10 mouse cellular contexts compared by ENCODE assay signal in the genomic region with DNA sequence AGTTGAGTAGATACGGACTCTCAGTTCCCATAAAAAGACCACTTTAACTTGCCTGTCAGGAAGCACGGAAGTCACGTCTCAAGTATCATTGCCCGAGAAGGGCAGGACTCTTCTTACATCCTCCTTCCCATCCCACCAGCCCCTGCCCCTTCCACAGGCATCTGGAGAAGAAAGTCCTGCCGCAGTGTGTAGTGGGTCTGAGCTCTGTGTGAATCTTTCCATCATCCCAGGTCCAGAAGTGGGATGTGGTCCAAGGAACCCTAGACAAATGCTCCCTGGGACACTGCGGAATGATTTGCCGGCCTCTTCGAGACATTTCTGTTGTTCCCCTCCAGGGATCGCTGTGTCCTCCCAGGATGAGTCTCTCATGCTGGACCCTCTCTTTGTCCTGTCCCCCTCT. TPM values are rescaled to one million over a fixed set of nuclear protein-coding genes. Genes with fewer than 3 reads are reported as not detected.
DNase-seq lines count a peak whose midpoint lies in the region; ATAC-seq and TF ChIP-seq lines count a peak whose summit lies in the region.
"Had no signal": no experiment of that assay in that cellular context is flagged by ENCODE, and none has a peak within 500 bp of the region (broad histone marks: within the 10 kb centered on the region; RNA-seq: fewer than 3 reads in every experiment).

No protein-coding gene starts in this region.

- H3K27ac ChIP-seq in kidney, postnatal 0 days = peak overlapping the region; percentile 38; the same call in 1 of the 2 replicates
- no peak overlapping the region for H3K27ac ChIP-seq in ES-E14 (ENCODE audit: insufficient read depth, low read depth, low read length, poor library complexity, severe bottlenecking)
- H3K27ac ChIP-seq in liver, embryonic 14.5 days = peak overlapping the region; percentile 76
- H3K27ac ChIP-seq: hindbrain, embryonic 12.5 days; left cerebral cortex, adult 2 months had no signal

- no peak overlapping the region for H3K9ac ChIP-seq in kidney, postnatal 0 days (ENCODE audit: low read depth, low read length)
- 0 out of 2 replicates have a peak overlapping the region, but pooled peaks have one; percentile 3 for H3K9ac ChIP-seq in ES-E14 (ENCODE audit: insufficient read depth, low read depth, low read length, poor library complexity, severe bottlenecking)
- H3K9ac ChIP-seq in liver, embryonic 14.5 days (replicated peaks) = no peak overlapping the region
- H3K9ac ChIP-seq: hindbrain, embryonic 12.5 days had no signal

- no peaks in the 10 kb centered on the region for H3K9me3 ChIP-seq in kidney, postnatal 0 days (replicated peaks; ENCODE audit: low read length)
- H3K9me3 ChIP-seq in E14TG2a.4 (ENCODE audit: low read length) = no peaks in the 10 kb centered on the region
- no peaks in the 10 kb centered on the region for H3K9me3 ChIP-seq in ES-E14 (ENCODE audit: control insufficient read depth, insufficient read depth, low read depth, low read length)
- H3K9me3 ChIP-seq in liver, embryonic 14.5 days (ENCODE audit: control insufficient read depth, low read length) = no peaks in the 10 kb centered on the region
- H3K9me3 ChIP-seq: hindbrain, embryonic 12.5 days had no signal

- no peaks in the 10 kb centered on the region for H3K36me3 ChIP-seq in kidney, postnatal 0 days (ENCODE audit: insufficient read depth, low read length)
- no peaks in the 10 kb centered on the region for H3K36me3 ChIP-seq in E14TG2a.4 (ENCODE audit: insufficient read depth, low read length)
- H3K36me3 ChIP-seq in ES-E14 (ENCODE audit: control insufficient read depth, insufficient read depth, low read length, poor library complexity, severe bottlenecking) = no peaks in the 10 kb centered on the region
- H3K36me3 ChIP-seq in liver, embryonic 14.5 days (replicated peaks; ENCODE audit: control insufficient read depth, insufficient read depth, low read depth) = no peaks in the 10 kb centered on the region
- H3K36me3 ChIP-seq: hindbrain, embryonic 12.5 days had no signal

- H3K4me1 ChIP-seq in kidney, postnatal 0 days (replicated peaks; ENCODE audit: insufficient read depth, low read length) = peaks cover 7% of the 10 kb centered on the region; the same call in 1 of the 2 replicates
- H3K4me1 ChIP-seq in E14TG2a.4 (replicated peaks; ENCODE audit: low read depth, low read length) = peaks cover 73% of the 10 kb centered on the region
- H3K4me1 ChIP-seq in ES-E14 (ENCODE audit: control insufficient read depth in 2 of 2, insufficient read depth in 2 of 2, low read length in 2 of 2, poor library complexity in 1 of 2) = peaks cover 3 to 15% of the 10 kb centered on the region in 2 experiments; a peak in 1 of 4 replicates
- peaks cover 25 to 50% of the 10 kb centered on the region in 2 experiments for H3K4me1 ChIP-seq in liver, embryonic 14.5 days (replicated peaks; ENCODE audit: control insufficient read depth in 2 of 2, insufficient read depth in 2 of 2, low read length in 1 of 2)

- no peak overlapping the region for H3K4me2 ChIP-seq in kidney, postnatal 0 days (ENCODE audit: low read length)
- no peak overlapping the region for H3K4me2 ChIP-seq in liver, embryonic 14.5 days (ENCODE audit: low read depth)
- H3K4me2 ChIP-seq: hindbrain, embryonic 12.5 days had no signal

- no peak overlapping the region for H3K4me3 ChIP-seq in kidney, postnatal 0 days (replicated peaks; ENCODE audit: low read depth, low read length)
- H3K4me3 ChIP-seq in E14TG2a.4 (replicated peaks; ENCODE audit: low read length) (peak overlapping the region; percentile 60), ES-E14 (ENCODE audit: insufficient read depth in 1 of 2, low read depth in 1 of 2, low read length in 2 of 2, poor library complexity in 1 of 2, severe bottlenecking in 1 of 2) (no peak overlapping the region)
- H3K4me3 ChIP-seq in liver, embryonic 14.5 days (ENCODE audit: insufficient read depth in 1 of 2, low read depth in 2 of 2, low read length in 2 of 2) = no peak overlapping the region
- H3K4me3 ChIP-seq: hindbrain, embryonic 12.5 days; left cerebral cortex, adult 2 months had no signal

- no peak for TF ChIP-seq EP300 in liver, embryonic 14.5 days (IDR thresholded peaks at IDR 0.05; ENCODE audit: low read depth)

- no peaks in the 10 kb centered on the region for H3K27me3 ChIP-seq in kidney, postnatal 0 days (ENCODE audit: insufficient read depth, low read length)
- H3K27me3 ChIP-seq in E14TG2a.4 (ENCODE audit: insufficient read depth, low read length) = 0 out of 2 replicates have a peak, but pooled peaks cover 4% of the 10 kb centered on the region
- H3K27me3 ChIP-seq in liver, embryonic 14.5 days (ENCODE audit: control insufficient read depth, insufficient read depth, low read length) = no peaks in the 10 kb centered on the region
- H3K27me3 ChIP-seq: hindbrain, embryonic 12.5 days had no signal

- no peak for TF ChIP-seq CTCF in kidney, postnatal 0 days (IDR thresholded peaks at IDR 0.05; ENCODE audit: low read depth)
- TF ChIP-seq CTCF in E14TG2a.4 (conservative IDR thresholded peaks at IDR 0.05; ENCODE audit: low read length) = no peak
- no peak for TF ChIP-seq CTCF in liver, embryonic 14.5 days (IDR thresholded peaks at IDR 0.05; ENCODE audit: low read depth)

- peak; percentile 22 for DNase-seq in kidney, postnatal 0 days (ENCODE audit: low spot score)
- DNase-seq in kidney, adult 11 months = no peak
- no peak for DNase-seq in ES-E14 (ENCODE audit: low read depth, low spot score)
- DNase-seq in liver, embryonic 14.5 days (ENCODE audit: low read depth in 3 of 3, low spot score in 3 of 3) = no peak
- no peak for DNase-seq in cerebellum, adult 9-10 months
- DNase-seq: cerebellum, postnatal 36 days had no signal

- no peak for ATAC-seq in kidney, postnatal 0 days (replicated peaks; ENCODE audit: low FRiP score, low read depth)
- no peak for ATAC-seq in liver, embryonic 14.5 days (ENCODE audit: insufficient read depth)
- ATAC-seq in erythroblast, adult 5-6 weeks (replicated peaks; ENCODE audit: low FRiP score, poor library complexity, severe bottlenecking) = no peak

- in situ Hi-C loops in ES-E14 (cut with MboI; ENCODE audit: low sequenced_read_pairs in 2 of 2, unreplicated experiment in 2 of 2) = no loop called here

- 70% methylated on average over 9 of the region's 9 CpGs for WGBS in kidney, postnatal 0 days
- WGBS in liver, embryonic 14.5 days (ENCODE audit: insufficient replicate concordance) = 83% methylated on average over 9 of the region's 9 CpGs

TF ChIP-seq in ES-E14, 5 proteins besides CTCF, POLR2A, EP300 and RAD21:
- TF ChIP-seq MAFK (IDR thresholded peaks at IDR 0.05; ENCODE audit: insufficient read depth, low read depth, low read length) (no peak), ZC3H11A (IDR thresholded peaks at IDR 0.05; ENCODE audit: borderline replicate concordance, low read depth, low read length) (no peak), ZNF384 (IDR thresholded peaks at IDR 0.05; ENCODE audit: low read depth, low read length) (no peak)

RNA-seq across cellular contexts. Expression of a gene that starts 20.0 kb away (rescaled TPM):
- 39.8 and 40.4 TPM in 2 replicates for polyA plus RNA-seq in kidney, postnatal 0 days (2015; fragmentation: Nextera tagmentation; extraction: Ambion mirVana)
- 59.9 and 62.9 TPM in 2 replicates for total RNA-seq in ES-E14 (2012; rRNA removed)
- polyA plus RNA-seq in liver, embryonic 14.5 days (2012; rRNA removed) = 47.8 and 68.9 TPM in 2 replicates
- 57.8 and 64.4 TPM in 2 replicates for polyA plus RNA-seq in liver, embryonic 14.5 days (2014; fragmentation: Nextera tagmentation; extraction: Ambion mirVana)
- 871 and 922 TPM in 2 replicates for total RNA-seq in erythroblast, adult 5-6 weeks (2015; ENCODE audit: low replicate concordance)
- 1,326 and 1,581 TPM in 2 replicates for total RNA-seq in erythroblast, adult 5-6 weeks (2017; ENCODE audit: low replicate concordance)

Comparison
In these comparisons a context has a peak if more than half of its experiments do, and no peak if none do; other contexts are left out.
1. RNA of a gene that starts 20.0 kb away (total RNA-seq): 871 to 1,581 TPM in erythroblast, adult 5-6 weeks; 59.9 to 62.9 TPM in ES-E14; every median in the first group is over 10 times any median in the second.